Mouse (Mus musculus): ENCODE measurements around the gene Dync1li1.

Gene Dync1li1

GRCm38 (mm10) chr9:114688252-114688952, at the start of gene Dync1li1:
Dync1li1 (plus strand) TSS chr9:114688790.
- in situ Hi-C loops (cut with MboI, MseI): no loop called here

- in situ Hi-C loops (cut with MboI, MseI): no loop called here
Measured at GRCm38 (mm10) chr9:114639186-114639748, 49.3 kb upstream of the Dync1li1 start.

- in situ Hi-C loops (cut with MboI, MseI): loop anchor here (10.0 kb wide), 1 partner anchor 85 kb away; no protein-coding TSS in a partner anchor
Measured at GRCm38 (mm10) chr9:114639839-114640646, 48.5 kb upstream of the Dync1li1 start, which contains the start of gene Cnot10. Cnot10 (minus strand) TSS chr9:114640184.

- in situ Hi-C loops (cut with MboI, MseI): loop anchor here (5.0 to 10.0 kb wide), 2 partner anchors 78 to 285 kb away; partner anchors contain the start of gene Gpd1l
Measured at GRCm38 (mm10) chr9:114646556-114647505, 41.8 kb upstream of the Dync1li1 start.

GRCm38 (mm10) chr9:114647506-114648432, 40.8 kb upstream of the Dync1li1 start:
- in situ Hi-C loops (cut with MboI, MseI): loop anchor here (5.0 to 10.0 kb wide), 2 partner anchors 77 to 285 kb away; partner anchors contain the start of gene Gpd1l

GRCm38 (mm10) chr9:114648472-114648871, 40.1 kb upstream of the Dync1li1 start:
- in situ Hi-C loops (cut with MboI, MseI): loop anchor here (5.0 to 10.0 kb wide), 2 partner anchors 76 to 284 kb away; partner anchors contain the start of gene Gpd1l

- in situ Hi-C loops (cut with MboI, MseI): loop anchor here (5.0 to 10.0 kb wide), 2 partner anchors 75 to 283 kb away; partner anchors contain the start of gene Gpd1l
Measured at GRCm38 (mm10) chr9:114649371-114649770, 39.2 kb upstream of the Dync1li1 start.

GRCm38 (mm10) chr9:114650938-114651634, 37.5 kb upstream of the Dync1li1 start:
- in situ Hi-C loops (cut with MboI, MseI): no loop called here

GRCm38 (mm10) chr9:114655356-114655755, 33.2 kb upstream of the Dync1li1 start:
- in situ Hi-C loops (cut with MboI, MseI): no loop called here

GRCm38 (mm10) chr9:114656701-114657100, 31.9 kb upstream of the Dync1li1 start:
- in situ Hi-C loops (cut with MboI, MseI): no loop called here

- in situ Hi-C loops (cut with MboI, MseI): no loop called here
Measured at GRCm38 (mm10) chr9:114660506-114660905, 28.1 kb upstream of the Dync1li1 start.

GRCm38 (mm10) chr9:114660983-114661382, 27.6 kb upstream of the Dync1li1 start:
- in situ Hi-C loops (cut with MboI, MseI): no loop called here

GRCm38 (mm10) chr9:114661991-114662390, 26.6 kb upstream of the Dync1li1 start:
- in situ Hi-C loops (cut with MboI, MseI): no loop called here

- in situ Hi-C loops (cut with MboI, MseI): no loop called here
Measured at GRCm38 (mm10) chr9:114663782-114664181, 24.8 kb upstream of the Dync1li1 start.

- in situ Hi-C loops (cut with MboI, MseI): no loop called here
Measured at GRCm38 (mm10) chr9:114666858-114667257, 21.7 kb upstream of the Dync1li1 start.

GRCm38 (mm10) chr9:114668047-114668446, 20.5 kb upstream of the Dync1li1 start:
- in situ Hi-C loops (cut with MboI, MseI): no loop called here

GRCm38 (mm10) chr9:114669011-114669410, 19.6 kb upstream of the Dync1li1 start:
- in situ Hi-C loops (cut with MboI, MseI): no loop called here

GRCm38 (mm10) chr9:114671946-114672345, 16.6 kb upstream of the Dync1li1 start:
- in situ Hi-C loops (cut with MboI, MseI): no loop called here

All from regulatory T cell (primary cell).